Mouse (Mus musculus) hindbrain, embryonic 15.5 days (tissue): ENCODE measurements at regions not wholly inside any gene's neighbourhood (a gene's known extent, or its start where the extent isn't known, plus 50 kb on each side); places are given as distances from the start of the nearest gene placed in this dataset.

Source experiments
- ATAC-seq: fragments of 200-750 bp; cut with Nextera tagmentation; 2 replicates; pipeline ENCODE4 v1.8.0; 2017; ENCODE audit warnings: low read depth, moderate number of reproducible peaks, moderate TSS enrichment; ENCODE audit not compliant: low FRiP score
- H3K27ac ChIP-seq: fragments of 300-500 bp; sonication (generic); replicated peaks from 2 replicates; pipeline ENCODE4 v1.5.1; 2015; ENCODE audit warnings: mild to moderate bottlenecking, inconsistent platforms
- H3K27me3 ChIP-seq: fragments of 300-500 bp; sonication (generic); 2 replicates; pipeline ENCODE4 v1.6.1; 2015; ENCODE audit warnings: control low read depth, inconsistent platforms
- H3K36me3 ChIP-seq: fragments of 300-500 bp; sonication (generic); 2 replicates; pipeline ENCODE4 v1.6.1; 2015; ENCODE audit warnings: control low read depth, inconsistent platforms
- H3K4me1 ChIP-seq: fragments of 300-500 bp; sonication (generic); replicated peaks from 2 replicates; pipeline ENCODE4 v1.6.1; 2015; ENCODE audit warnings: control low read depth, inconsistent platforms
- H3K4me2 ChIP-seq: fragments of 300-500 bp; sonication (generic); 2 replicates; pipeline ENCODE4 v1.6.1; 2015; ENCODE audit warnings: moderate library complexity, mild to moderate bottlenecking, inconsistent platforms
- H3K4me3 ChIP-seq: fragments of 300-500 bp; sonication (generic); 2 replicates; pipeline ENCODE4 v1.5.1; 2015; ENCODE audit warnings: mild to moderate bottlenecking, inconsistent platforms
- H3K9ac ChIP-seq: fragments of 300-500 bp; sonication (generic); 2 replicates; pipeline ENCODE4 v1.6.1; 2015; ENCODE audit warnings: inconsistent platforms
- H3K9me3 ChIP-seq: fragments of 300-500 bp; sonication (generic); 2 replicates; pipeline ENCODE4 v1.6.1; 2016; ENCODE audit warnings: control low read depth, inconsistent platforms
- WGBS: fragments of 180-500 bp; shearing (Covaris S2); methylation state at CpG from one replicate; pipeline ENCODE4 v1.1.7; 2015; 5-methylcytosine and 5-hydroxymethylcytosine counted together

DNA sequence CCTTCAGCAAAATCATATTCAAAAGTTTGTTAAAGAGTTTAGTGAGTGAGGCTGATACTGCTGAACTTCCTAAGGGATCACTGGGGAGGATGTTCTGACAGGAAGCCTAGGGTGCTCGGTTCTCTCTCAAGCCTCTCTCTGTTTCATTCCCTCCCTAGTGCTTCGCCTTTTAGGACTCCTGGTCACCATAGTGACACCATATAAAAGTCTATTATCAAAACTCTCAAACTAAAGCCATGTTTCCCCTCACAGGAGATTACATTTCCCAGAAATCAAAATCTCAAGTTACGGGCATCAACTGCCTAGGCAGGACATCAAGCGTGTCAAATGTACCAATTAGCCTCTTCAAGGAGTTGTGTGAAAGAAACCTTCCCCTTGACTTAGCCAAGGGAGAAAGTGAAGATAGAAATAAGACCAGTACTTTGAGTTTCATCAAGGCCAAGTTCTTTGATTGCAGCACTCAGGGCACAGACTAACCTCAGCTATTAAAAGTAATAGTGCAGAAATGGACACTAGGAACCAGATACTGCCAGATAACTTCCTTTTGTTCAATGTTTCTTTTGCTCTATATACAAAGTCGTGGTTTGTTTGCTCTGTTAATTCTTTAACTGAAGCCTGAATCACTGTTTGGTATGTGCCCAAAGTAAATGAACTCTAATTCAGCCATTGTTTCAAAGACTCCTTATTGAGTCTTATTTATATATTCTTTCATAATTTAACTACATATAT is 752.6 kb downstream of the Jrkl start:
- no peak overlapping the region for H3K4me2 ChIP-seq
- 71% methylated on average over 5 of the region's 5 CpGs for WGBS
- no peaks in the 10 kb centered on the region for H3K9me3 ChIP-seq
- no peaks in the 10 kb centered on the region for H3K4me1 ChIP-seq
- H3K36me3 ChIP-seq: no peaks in the 10 kb centered on the region
- no peak overlapping the region for H3K27ac ChIP-seq
- no peak overlapping the region for H3K9ac ChIP-seq
- no peaks in the 10 kb centered on the region for H3K27me3 ChIP-seq
- no peak for ATAC-seq
- H3K4me3 ChIP-seq: no peak overlapping the region

- H3K9ac ChIP-seq: no peak overlapping the region
- no peaks in the 10 kb centered on the region for H3K36me3 ChIP-seq
- H3K9me3 ChIP-seq: no peaks in the 10 kb centered on the region
- H3K27me3 ChIP-seq: no peaks in the 10 kb centered on the region
- H3K4me3 ChIP-seq: no peak overlapping the region
- WGBS: 79% methylated on average over 2 of the region's 2 CpGs
- ATAC-seq: no peak
- H3K27ac ChIP-seq: no peak overlapping the region
- no peak overlapping the region for H3K4me2 ChIP-seq
- H3K4me1 ChIP-seq: no peaks in the 10 kb centered on the region
Observed at GRCm38 (mm10) chr9:12457810-12458209, 787.8 kb downstream of the Jrkl start.

GRCm38 (mm10) chr9:12456695-12457094 is 788.9 kb downstream of the Jrkl start:
- H3K9ac ChIP-seq: no peak overlapping the region
- no peak for ATAC-seq
- H3K27me3 ChIP-seq: no peaks in the 10 kb centered on the region
- no peak overlapping the region for H3K27ac ChIP-seq
- no peak overlapping the region for H3K4me3 ChIP-seq
- no peaks in the 10 kb centered on the region for H3K36me3 ChIP-seq
- H3K4me1 ChIP-seq: no peaks in the 10 kb centered on the region
- H3K9me3 ChIP-seq: no peaks in the 10 kb centered on the region
- no peak overlapping the region for H3K4me2 ChIP-seq

DNA sequence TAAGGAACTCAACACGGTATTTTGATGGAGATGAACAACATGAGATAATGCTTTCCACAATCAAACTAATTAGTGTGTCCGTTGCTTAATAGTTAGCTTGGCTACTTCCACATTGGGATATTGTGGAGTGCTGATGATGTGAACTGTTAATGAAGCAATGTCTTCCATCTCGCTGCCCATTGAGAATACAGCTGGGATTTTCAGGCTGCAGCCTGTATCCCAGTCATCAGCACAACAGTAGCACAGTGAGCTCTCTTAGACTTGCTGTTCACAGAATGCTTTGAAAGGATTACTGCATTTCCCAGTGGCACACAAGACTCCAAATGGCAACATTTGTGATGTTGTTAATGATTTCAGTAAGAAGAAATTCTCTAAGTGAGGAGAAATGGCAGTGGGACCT is 811.5 kb downstream of the Jrkl start:
- Histone ChIP-seq H3K9ac (no peak overlapping the region), H3K4me2 (no peak overlapping the region), H3K27ac (no peak overlapping the region), H3K4me3 (no peak overlapping the region), H3K4me1 (no peaks in the 10 kb centered on the region), H3K36me3 (no peaks in the 10 kb centered on the region), H3K9me3 (no peaks in the 10 kb centered on the region), H3K27me3 (no peaks in the 10 kb centered on the region)
- no peak for ATAC-seq
- 70% methylated on average over 3 of the region's 3 CpGs for WGBS

DNA sequence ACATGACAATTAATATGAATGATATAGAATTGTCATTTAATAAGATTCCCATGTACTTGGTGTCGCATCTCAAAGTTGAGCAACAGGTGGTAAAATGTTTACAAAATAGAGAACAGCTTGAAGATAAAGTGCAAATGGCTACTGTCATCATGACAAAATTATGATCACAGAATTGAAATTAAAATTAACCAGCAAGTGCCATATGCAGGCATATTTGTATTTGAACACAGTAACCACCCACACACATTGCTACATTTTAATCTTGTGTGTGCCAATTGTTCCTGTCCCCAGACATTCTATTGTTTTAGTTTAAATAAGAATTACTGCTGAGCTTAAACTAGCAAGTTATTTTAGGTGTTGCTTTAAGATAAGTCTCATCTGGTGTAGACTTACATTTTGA is 823.7 kb downstream of the Jrkl start:
- ATAC-seq: no peak
- H3K9ac ChIP-seq: no peak overlapping the region
- no peak overlapping the region for H3K4me3 ChIP-seq
- no peak overlapping the region for H3K27ac ChIP-seq
- no peaks in the 10 kb centered on the region for H3K27me3 ChIP-seq
- no peak overlapping the region for H3K4me2 ChIP-seq
- H3K4me1 ChIP-seq: no peaks in the 10 kb centered on the region
- no peaks in the 10 kb centered on the region for H3K9me3 ChIP-seq
- WGBS: 97% methylated on average over 1 of the region's 1 CpGs
- no peaks in the 10 kb centered on the region for H3K36me3 ChIP-seq

DNA sequence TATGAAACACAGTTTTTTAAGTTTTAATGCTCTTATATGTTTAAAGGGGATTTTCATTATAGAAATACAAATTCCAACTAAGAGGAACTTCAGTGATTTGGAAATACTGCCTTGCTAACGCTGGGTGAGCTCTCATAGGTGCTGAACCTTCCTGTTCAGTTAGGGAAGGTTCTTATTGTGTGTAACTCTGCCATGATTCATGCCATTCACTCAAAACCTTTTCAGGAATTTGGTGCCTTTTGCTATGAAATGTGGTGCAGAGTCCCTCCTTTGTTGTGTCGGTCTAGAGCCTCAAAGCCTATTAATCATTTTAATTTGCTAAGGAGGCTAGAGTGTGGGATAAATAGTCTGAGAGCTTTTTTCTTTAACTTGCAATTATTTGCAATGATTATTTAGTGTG is 837.1 kb downstream of the Jrkl start:
- H3K27ac ChIP-seq: no peak overlapping the region
- no peaks in the 10 kb centered on the region for H3K27me3 ChIP-seq
- H3K9ac ChIP-seq: no peak overlapping the region
- WGBS: 59% methylated on average over 2 of the region's 2 CpGs
- H3K9me3 ChIP-seq: no peaks in the 10 kb centered on the region
- no peaks in the 10 kb centered on the region for H3K36me3 ChIP-seq
- H3K4me3 ChIP-seq: no peak overlapping the region
- no peaks in the 10 kb centered on the region for H3K4me1 ChIP-seq
- ATAC-seq: no peak
- no peak overlapping the region for H3K4me2 ChIP-seq

- Histone ChIP-seq H3K9me3 (no peaks in the 10 kb centered on the region), H3K27me3 (no peaks in the 10 kb centered on the region), H3K4me1 (no peaks in the 10 kb centered on the region), H3K36me3 (no peaks in the 10 kb centered on the region), H3K9ac (no peak overlapping the region), H3K4me3 (no peak overlapping the region), H3K4me2 (no peak overlapping the region), H3K27ac (no peak overlapping the region)
- ATAC-seq: peak; percentile 34; the same call in 1 of the 2 replicates
- 45% methylated on average over 1 of the region's 1 CpGs for WGBS
Observed at GRCm38 (mm10) chr9:12404185-12404584, 841.4 kb downstream of the Jrkl start.

DNA sequence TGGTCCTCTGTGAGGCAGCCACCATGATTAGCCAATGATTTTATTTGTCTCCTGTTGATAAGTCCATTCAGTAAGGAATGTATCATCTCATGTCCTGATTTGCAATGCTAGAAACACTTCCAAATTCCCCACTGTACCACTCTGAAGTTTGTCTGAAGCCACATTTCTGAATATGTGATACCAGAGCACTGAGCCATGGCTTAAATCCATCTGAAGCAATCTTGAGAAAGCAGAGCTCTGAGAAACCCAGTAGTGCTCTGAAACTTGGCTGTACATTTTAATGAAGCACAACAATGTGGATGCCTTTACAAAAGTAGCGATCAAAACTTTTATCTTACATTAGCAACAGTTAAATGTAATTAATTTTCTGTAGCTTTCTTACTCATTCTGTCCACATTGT is 850.0 kb downstream of the Jrkl start:
- H3K27ac ChIP-seq: no peak overlapping the region
- H3K4me3 ChIP-seq: no peak overlapping the region
- no peaks in the 10 kb centered on the region for H3K4me1 ChIP-seq
- no peaks in the 10 kb centered on the region for H3K36me3 ChIP-seq
- ATAC-seq: no peak
- H3K27me3 ChIP-seq: no peaks in the 10 kb centered on the region
- WGBS: 89% methylated on average over 1 of the region's 1 CpGs
- no peak overlapping the region for H3K4me2 ChIP-seq
- H3K9ac ChIP-seq: no peak overlapping the region
- H3K9me3 ChIP-seq: no peaks in the 10 kb centered on the region

- peaks cover 6% of the 10 kb centered on the region; the same call in 1 of the 2 replicates for H3K4me1 ChIP-seq
- no peak overlapping the region for H3K4me2 ChIP-seq
- no peaks in the 10 kb centered on the region for H3K9me3 ChIP-seq
- H3K9ac ChIP-seq: no peak overlapping the region
- H3K27ac ChIP-seq: peak overlapping the region; percentile 30; the same call in 1 of the 2 replicates
- no peak overlapping the region for H3K4me3 ChIP-seq
- 0 out of 2 replicates have a peak, but pooled peaks have one; percentile 30 for ATAC-seq
- WGBS: 3% methylated on average over 4 of the region's 4 CpGs
- H3K27me3 ChIP-seq: no peaks in the 10 kb centered on the region
- H3K36me3 ChIP-seq: no peaks in the 10 kb centered on the region
Observed at GRCm38 (mm10) chr9:12380732-12381645, 864.6 kb downstream of the Jrkl start.

GRCm38 (mm10) chr9:12380029-12380428 is 865.6 kb downstream of the Jrkl start:
- H3K27ac ChIP-seq: no peak overlapping the region
- H3K4me3 ChIP-seq: no peak overlapping the region
- H3K9me3 ChIP-seq: no peaks in the 10 kb centered on the region
- 80% methylated on average over 2 of the region's 2 CpGs for WGBS
- no peak overlapping the region for H3K4me2 ChIP-seq
- ATAC-seq: no peak
- no peaks in the 10 kb centered on the region for H3K27me3 ChIP-seq
- H3K4me1 ChIP-seq: peaks cover 6% of the 10 kb centered on the region; the same call in 1 of the 2 replicates
- no peaks in the 10 kb centered on the region for H3K36me3 ChIP-seq
- H3K9ac ChIP-seq: no peak overlapping the region

GRCm38 (mm10) chr9:12344296-12344695 is 901.3 kb downstream of the Jrkl start:
- Histone ChIP-seq H3K4me2 (no peak overlapping the region), H3K36me3 (no peaks in the 10 kb centered on the region), H3K9me3 (no peaks in the 10 kb centered on the region), H3K4me3 (no peak overlapping the region), H3K27me3 (no peaks in the 10 kb centered on the region), H3K9ac (no peak overlapping the region), H3K27ac (no peak overlapping the region), H3K4me1 (no peaks in the 10 kb centered on the region)
- 75% methylated on average over 2 of the region's 2 CpGs for WGBS
- no peak for ATAC-seq

- no peaks in the 10 kb centered on the region for H3K27me3 ChIP-seq
- H3K4me3 ChIP-seq: no peak overlapping the region
- WGBS: 79% methylated on average over 4 of the region's 4 CpGs
- ATAC-seq: peak; percentile 51; the same call in 1 of the 2 replicates
- H3K36me3 ChIP-seq: no peaks in the 10 kb centered on the region
- H3K27ac ChIP-seq: no peak overlapping the region
- no peak overlapping the region for H3K4me2 ChIP-seq
- H3K9ac ChIP-seq: no peak overlapping the region
- no peaks in the 10 kb centered on the region for H3K4me1 ChIP-seq
- H3K9me3 ChIP-seq: no peaks in the 10 kb centered on the region
Observed at GRCm38 (mm10) chr9:12341453-12341852, 904.2 kb downstream of the Jrkl start.
